Mouse (Mus musculus) heart, embryonic 11.5 days (tissue): ENCODE results near the gene Zfp747. TPM values are rescaled to one million over a fixed set of nuclear protein-coding genes. Genes with fewer than 3 reads are reported as not detected.
"Not testable (repeated sequence)": the region's sequence is repeated elsewhere in the genome, so short reads cannot be mapped to it uniquely, and the experiment has no call there.

Source experiments
- ATAC-seq: fragments of 200-750 bp; cut with Nextera tagmentation; replicated peaks from 2 replicates; pipeline ENCODE4 v1.8.0; 2017; ENCODE audit warnings: moderate library complexity; ENCODE audit not compliant: insufficient number of reproducible peaks, low FRiP score, low TSS enrichment
- H3K27ac ChIP-seq: fragments of 300-500 bp; sonication (generic); 2 replicates; pipeline ENCODE4 v1.5.1; 2014; ENCODE audit warnings: mild to moderate bottlenecking, low read depth, low read length
- H3K27me3 ChIP-seq: fragments of 300-500 bp; sonication (generic); 2 replicates; pipeline ENCODE4 v1.6.1; 2014; ENCODE audit warnings: mild to moderate bottlenecking, low read length, mixed read lengths; ENCODE audit not compliant: control insufficient read depth, insufficient read depth
- H3K36me3 ChIP-seq: fragments of 300-500 bp; sonication (generic); 2 replicates; pipeline ENCODE4 v1.6.1; 2014; ENCODE audit warnings: mild to moderate bottlenecking, low read length, moderate library complexity, mixed read lengths; ENCODE audit not compliant: control insufficient read depth, insufficient read depth
- H3K4me1 ChIP-seq: fragments of 300-500 bp; sonication (generic); 2 replicates; pipeline ENCODE4 v1.6.1; 2014; ENCODE audit warnings: low read length; ENCODE audit not compliant: control insufficient read depth, insufficient read depth
- H3K4me2 ChIP-seq: fragments of 300-500 bp; sonication (generic); 2 replicates; pipeline ENCODE4 v1.6.1; 2014; ENCODE audit warnings: mild to moderate bottlenecking, moderate library complexity
- H3K4me3 ChIP-seq: fragments of 300-500 bp; sonication (generic); 2 replicates; pipeline ENCODE4 v1.5.1; 2014; ENCODE audit warnings: low read depth, low read length
- H3K9ac ChIP-seq: fragments of 300-500 bp; sonication (generic); 2 replicates; pipeline ENCODE4 v1.6.1; 2014; ENCODE audit warnings: mild to moderate bottlenecking, low read depth, low read length, moderate library complexity
- H3K9me3 ChIP-seq: fragments of 300-500 bp; sonication (generic); replicated peaks from 2 replicates; pipeline ENCODE4 v1.6.1; 2016; ENCODE audit warnings: low read length; ENCODE audit not compliant: control insufficient read depth
- WGBS: fragments of 180-500 bp; shearing (Covaris S2); extraction: QIAGEN DNeasy Blood & Tissue Kit; methylation state at CpG from one replicate; pipeline ENCODE4 v1.1.7; 2014; ENCODE audit not compliant: insufficient replicate concordance; 5-methylcytosine and 5-hydroxymethylcytosine counted together
- polyA plus RNA-seq: library from polyadenylated mRNA; unstranded; fragments of >200 nt; fragmentation: Nextera tagmentation; extraction: Ambion mirVana; gene quantifications from 2 replicates; pipeline ENCODE4 v1.2.1, GENCODE M21; 2014

The Zfp747 gene
- polyA plus RNA-seq, 1 experiment from 2014 or later, result 4.9 TPM

GRCm38 (mm10) chr7:127362418-127362817 is 13.4 kb downstream of the Zfp747 start:
- not testable (repeated sequence) for H3K27ac ChIP-seq, H3K4me1 ChIP-seq, H3K9ac ChIP-seq, H3K36me3 ChIP-seq, H3K9me3 ChIP-seq, H3K27me3 ChIP-seq, ATAC-seq
- peak overlapping the region; percentile 47 for H3K4me2 ChIP-seq
- 23% methylated on average over 13 of the region's 13 CpGs for WGBS
- H3K4me3 ChIP-seq, result 0 out of 2 replicates have a peak overlapping the region, but pooled peaks have one; percentile 18

- 50% methylated on average over 12 of the region's 13 CpGs for WGBS
- H3K9me3 ChIP-seq, result no peaks in the 10 kb centered on the region
- no peaks in the 10 kb centered on the region for H3K36me3 ChIP-seq
- H3K27ac ChIP-seq, result no peak overlapping the region
- H3K27me3 ChIP-seq, result peaks cover 7% of the 10 kb centered on the region; the same call in 1 of the 2 replicates
- H3K4me2 ChIP-seq, result no peak overlapping the region
- H3K4me3 ChIP-seq, result no peak overlapping the region
- no peak overlapping the region for H3K9ac ChIP-seq
- ATAC-seq, result no peak
- H3K4me1 ChIP-seq, result no peaks in the 10 kb centered on the region
Measured at GRCm38 (mm10) chr7:127361449-127361848, 14.4 kb downstream of the Zfp747 start.

GRCm38 (mm10) chr7:127360265-127360664 is 15.6 kb downstream of the Zfp747 start:
- WGBS, result 60% methylated on average over 4 of the region's 4 CpGs
- Histone ChIP-seq H3K9me3 (no peaks in the 10 kb centered on the region), H3K27me3 (peaks cover 7% of the 10 kb centered on the region), H3K27ac (no peak overlapping the region), H3K36me3 (no peaks in the 10 kb centered on the region), H3K9ac (no peak overlapping the region), H3K4me3 (no peak overlapping the region), H3K4me1 (no peaks in the 10 kb centered on the region), H3K4me2 (no peak overlapping the region)
- no peak for ATAC-seq

GRCm38 (mm10) chr7:127358472-127358871 is 17.4 kb downstream of the Zfp747 start:
- no peak for ATAC-seq
- no peak overlapping the region for H3K27ac ChIP-seq
- no peak overlapping the region for H3K4me2 ChIP-seq
- H3K9me3 ChIP-seq, result no peaks in the 10 kb centered on the region
- no peak overlapping the region for H3K4me3 ChIP-seq
- WGBS, result 56% methylated on average over 4 of the region's 4 CpGs
- no peak overlapping the region for H3K9ac ChIP-seq
- H3K4me1 ChIP-seq, result no peaks in the 10 kb centered on the region
- H3K27me3 ChIP-seq, result peaks cover 7% of the 10 kb centered on the region
- H3K36me3 ChIP-seq, result no peaks in the 10 kb centered on the region

- Histone ChIP-seq H3K9me3 (no peaks in the 10 kb centered on the region), H3K4me3 (no peak overlapping the region), H3K4me1 (no peaks in the 10 kb centered on the region), H3K4me2 (no peak overlapping the region), H3K27me3 (peaks cover 7% of the 10 kb centered on the region), H3K36me3 (no peaks in the 10 kb centered on the region), H3K9ac (no peak overlapping the region), H3K27ac (no peak overlapping the region)
- WGBS, result 68% methylated on average over 2 of the region's 2 CpGs
- no peak for ATAC-seq
Measured at GRCm38 (mm10) chr7:127357871-127358270, 18.0 kb downstream of the Zfp747 start.

GRCm38 (mm10) chr7:127355796-127356195 is 20.1 kb downstream of the Zfp747 start:
- WGBS, result 61% methylated on average over 3 of the region's 3 CpGs
- H3K4me3 ChIP-seq, result no peak overlapping the region
- ATAC-seq, result no peak
- H3K4me2 ChIP-seq, result no peak overlapping the region
- no peaks in the 10 kb centered on the region for H3K36me3 ChIP-seq
- H3K9ac ChIP-seq, result no peak overlapping the region
- no peaks in the 10 kb centered on the region for H3K4me1 ChIP-seq
- H3K27me3 ChIP-seq, result no peaks in the 10 kb centered on the region; the same call in 1 of the 2 replicates
- H3K27ac ChIP-seq, result no peak overlapping the region
- H3K9me3 ChIP-seq, result no peaks in the 10 kb centered on the region

- ATAC-seq, result no peak
- Histone ChIP-seq H3K9me3 (no peaks in the 10 kb centered on the region), H3K36me3 (no peaks in the 10 kb centered on the region), H3K27me3 (no peaks in the 10 kb centered on the region; the same call in 1 of the 2 replicates), H3K4me1 (no peaks in the 10 kb centered on the region), H3K9ac (no peak overlapping the region), H3K4me3 (no peak overlapping the region), H3K4me2 (no peak overlapping the region), H3K27ac (no peak overlapping the region)
- 79% methylated on average over 5 of the region's 5 CpGs for WGBS
Measured at GRCm38 (mm10) chr7:127351230-127352004, 24.4 kb downstream of the Zfp747 start.

GRCm38 (mm10) chr7:127346676-127347075 is 29.2 kb downstream of the Zfp747 start:
- peaks cover 14% of the 10 kb centered on the region for H3K4me1 ChIP-seq
- ATAC-seq, result no peak
- H3K4me2 ChIP-seq, result peak overlapping the region; percentile 89
- H3K27me3 ChIP-seq, result no peaks in the 10 kb centered on the region
- 9% methylated on average over 8 of the region's 8 CpGs for WGBS
- H3K36me3 ChIP-seq, result peaks cover 12% of the 10 kb centered on the region
- peak overlapping the region; percentile 97 for H3K9ac ChIP-seq
- no peaks in the 10 kb centered on the region for H3K9me3 ChIP-seq
- peak overlapping the region; percentile 97 for H3K27ac ChIP-seq
- peak overlapping the region; percentile 92 for H3K4me3 ChIP-seq
